Mouse (Mus musculus) liver, embryonic 13.5 days (tissue): ENCODE data around the gene Thada. TPM values are rescaled to one million over a fixed set of nuclear protein-coding genes. Genes with fewer than 3 reads are reported as not detected.
A peak's percentile ranks its signal among the peaks of the same experiment; 100 is the strongest.

Experiments
- ATAC-seq: fragments of 200-750 bp; cut with Nextera tagmentation; 2 replicates; pipeline ENCODE4 v1.8.0; 2017; ENCODE audit warnings: low read depth, mild to moderate bottlenecking, moderate number of reproducible peaks, moderate library complexity
- DNase-seq: peaks from one replicate; pipeline ENCODE4 v3.0.0; 2022
- H3K27ac ChIP-seq: fragments of 300-500 bp; sonication (generic); 2 replicates; pipeline ENCODE4 v1.5.1; 2015; ENCODE audit warnings: moderate library complexity, mild to moderate bottlenecking, inconsistent platforms
- H3K27me3 ChIP-seq: fragments of 300-500 bp; sonication (generic); 2 replicates; pipeline ENCODE4 v1.6.1; 2015; ENCODE audit warnings: mild to moderate bottlenecking, inconsistent platforms
- H3K36me3 ChIP-seq: fragments of 300-500 bp; sonication (generic); 2 replicates; pipeline ENCODE4 v1.6.1; 2015; ENCODE audit warnings: mild to moderate bottlenecking, inconsistent platforms
- H3K4me1 ChIP-seq: fragments of 300-500 bp; sonication (generic); replicated peaks from 2 replicates; pipeline ENCODE4 v1.6.1; 2015; ENCODE audit warnings: inconsistent platforms
- H3K4me2 ChIP-seq: fragments of 300-500 bp; sonication (generic); 2 replicates; pipeline ENCODE4 v1.6.1; 2015; ENCODE audit warnings: inconsistent platforms, mild to moderate bottlenecking, moderate library complexity
- H3K4me3 ChIP-seq: fragments of 300-500 bp; sonication (generic); replicated peaks from 2 replicates; pipeline ENCODE4 v1.5.1; 2015; ENCODE audit warnings: mild to moderate bottlenecking, inconsistent platforms
- H3K9ac ChIP-seq: fragments of 300-500 bp; sonication (generic); 2 replicates; pipeline ENCODE4 v1.6.1; 2015; ENCODE audit warnings: mild to moderate bottlenecking, inconsistent platforms
- H3K9me3 ChIP-seq: fragments of 300-500 bp; sonication (generic); replicated peaks from 2 replicates; pipeline ENCODE4 v1.6.1; 2016; ENCODE audit warnings: inconsistent platforms
- WGBS: fragments of 180-500 bp; shearing (Covaris S2); methylation state at CpG from one replicate; pipeline ENCODE4 v1.1.7; 2015; ENCODE audit not compliant: insufficient replicate concordance; 5-methylcytosine and 5-hydroxymethylcytosine counted together
- polyA plus RNA-seq: library from polyadenylated mRNA; unstranded; fragments of >200 nt; fragmentation: Nextera tagmentation; extraction: Ambion mirVana; gene quantifications from 2 replicates; pipeline ENCODE4 v1.2.1, GENCODE M21; 2015

The Thada gene
- polyA plus RNA-seq, 1 experiment from 2014 or later: 3.0 TPM

DNA sequence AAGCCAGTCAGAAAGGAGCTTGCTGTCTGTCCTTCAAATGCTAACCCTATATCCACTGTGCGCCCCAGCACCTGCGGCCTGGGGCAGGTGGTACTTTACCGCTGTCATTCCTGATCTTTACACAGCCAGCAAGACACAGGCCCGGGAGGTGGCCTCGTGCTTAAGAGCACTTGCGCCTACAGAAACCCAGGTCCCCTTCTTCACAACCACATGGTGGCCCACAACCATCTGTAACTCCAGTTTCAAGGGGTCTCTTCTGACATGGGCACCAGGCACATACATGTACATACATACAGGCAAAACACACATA is 311.0 kb downstream of the Thada start:
- no peak for ATAC-seq
- Histone ChIP-seq H3K4me2 (peak overlapping the region; percentile 50), H3K9ac (peak overlapping the region; percentile 72), H3K4me3 (no peak overlapping the region), H3K36me3 (no peaks in the 10 kb centered on the region), H3K27ac (peak overlapping the region; percentile 98), H3K27me3 (no peaks in the 10 kb centered on the region), H3K4me1 (peaks cover 96% of the 10 kb centered on the region), H3K9me3 (no peaks in the 10 kb centered on the region)
- no peak for DNase-seq
- WGBS: 81% methylated on average over 6 of the region's 6 CpGs

DNA sequence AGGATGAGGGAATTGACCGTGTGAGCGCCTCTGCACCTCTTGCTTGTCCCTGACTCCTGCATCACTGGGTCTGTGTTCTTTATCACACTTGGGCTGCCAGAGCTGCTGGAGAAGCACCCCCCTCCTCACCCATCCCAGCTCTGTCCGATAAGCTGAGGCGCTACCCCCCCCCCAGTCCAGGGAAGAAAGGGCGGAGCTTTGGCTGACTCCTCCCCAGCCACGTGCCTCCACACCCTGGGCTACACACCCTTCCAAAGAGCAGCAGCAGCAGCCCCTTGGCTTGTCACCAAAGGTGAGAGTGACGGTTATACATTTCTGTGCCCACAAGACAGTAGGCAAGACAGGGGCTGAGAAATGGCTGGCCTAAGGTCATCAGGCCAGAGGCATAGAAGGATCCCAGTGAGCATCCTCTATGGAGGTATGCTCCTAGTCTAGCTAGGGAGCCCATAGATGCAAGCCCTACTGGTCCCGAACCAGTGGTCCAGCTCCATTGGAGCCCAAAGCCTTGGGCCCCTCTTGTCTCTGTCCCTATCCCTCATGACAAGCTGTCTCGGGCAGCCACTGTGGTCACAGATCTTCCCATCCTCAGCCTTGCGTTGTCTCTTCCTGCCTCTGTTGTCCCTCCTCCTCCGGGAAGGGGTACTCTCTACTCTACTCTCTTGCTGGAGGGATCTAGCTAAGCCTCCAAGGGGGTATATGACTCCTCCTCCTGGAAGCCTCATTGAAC is 311.5 kb downstream of the Thada start:
- Histone ChIP-seq H3K9ac (peak overlapping the region; percentile 72), H3K4me2 (peak overlapping the region; percentile 50)
- WGBS: 33% methylated on average over 11 of the region's 11 CpGs

DNA sequence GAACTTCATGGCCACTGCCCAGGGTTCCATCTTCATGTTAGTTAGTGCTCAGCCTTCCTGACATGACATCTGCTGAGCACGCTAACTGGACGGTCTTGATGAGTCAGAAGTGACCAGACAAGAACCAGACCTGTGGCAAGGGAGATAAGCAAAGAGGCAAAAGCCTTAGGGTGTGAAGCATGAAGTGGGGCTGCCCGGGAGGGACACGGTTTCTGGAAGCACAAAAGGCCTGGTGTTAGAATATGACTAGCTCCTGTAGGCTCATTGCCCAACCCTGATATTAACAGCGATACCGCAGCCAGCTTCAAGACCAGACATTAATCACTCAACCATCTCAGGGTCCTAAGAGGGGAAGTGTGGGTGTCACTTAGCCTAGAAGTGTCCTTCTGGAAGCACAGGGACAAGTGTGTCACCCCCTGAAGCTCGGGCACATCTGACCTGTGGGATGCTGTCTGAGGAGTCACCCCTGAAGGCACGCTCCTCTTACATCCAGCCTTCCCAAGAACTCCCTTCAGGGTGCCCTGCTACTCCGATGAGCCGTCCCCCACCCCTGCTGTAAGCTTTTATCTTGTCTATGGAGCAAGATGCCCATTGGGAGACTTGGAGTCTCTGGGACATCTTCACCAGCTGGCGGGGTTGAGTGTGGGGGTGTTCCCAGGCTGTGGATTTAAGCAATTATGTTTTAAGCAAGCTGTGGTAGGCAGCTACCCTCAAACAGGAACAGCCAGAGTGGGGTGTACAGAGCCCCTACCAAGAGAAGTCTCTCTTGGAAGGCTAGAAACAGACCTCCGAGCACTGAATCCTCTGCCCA is 312.8 kb downstream of the Thada start:
- no peak overlapping the region for H3K4me3 ChIP-seq
- H3K36me3 ChIP-seq: no peaks in the 10 kb centered on the region
- H3K4me1 ChIP-seq: peaks cover 100% of the 10 kb centered on the region
- ATAC-seq: peak; percentile 81
- DNase-seq: peak; percentile 77
- H3K9ac ChIP-seq: peak overlapping the region; percentile 72
- peak overlapping the region; percentile 98 for H3K27ac ChIP-seq
- H3K4me2 ChIP-seq: peak overlapping the region; percentile 50
- H3K9me3 ChIP-seq: no peaks in the 10 kb centered on the region
- no peaks in the 10 kb centered on the region for H3K27me3 ChIP-seq
- 34% methylated on average over 12 of the region's 12 CpGs for WGBS

More for the DNA sequence above, 311.5 kb downstream of the Thada start:
- Histone ChIP-seq H3K4me3 (no peak overlapping the region), H3K4me1 (peaks cover 99% of the 10 kb centered on the region), H3K27ac (peak overlapping the region; percentile 98), H3K36me3 (no peaks in the 10 kb centered on the region), H3K9me3 (no peaks in the 10 kb centered on the region), H3K27me3 (no peaks in the 10 kb centered on the region)
- DNase-seq (peak; percentile 76), ATAC-seq (peak; percentile 66)

DNA sequence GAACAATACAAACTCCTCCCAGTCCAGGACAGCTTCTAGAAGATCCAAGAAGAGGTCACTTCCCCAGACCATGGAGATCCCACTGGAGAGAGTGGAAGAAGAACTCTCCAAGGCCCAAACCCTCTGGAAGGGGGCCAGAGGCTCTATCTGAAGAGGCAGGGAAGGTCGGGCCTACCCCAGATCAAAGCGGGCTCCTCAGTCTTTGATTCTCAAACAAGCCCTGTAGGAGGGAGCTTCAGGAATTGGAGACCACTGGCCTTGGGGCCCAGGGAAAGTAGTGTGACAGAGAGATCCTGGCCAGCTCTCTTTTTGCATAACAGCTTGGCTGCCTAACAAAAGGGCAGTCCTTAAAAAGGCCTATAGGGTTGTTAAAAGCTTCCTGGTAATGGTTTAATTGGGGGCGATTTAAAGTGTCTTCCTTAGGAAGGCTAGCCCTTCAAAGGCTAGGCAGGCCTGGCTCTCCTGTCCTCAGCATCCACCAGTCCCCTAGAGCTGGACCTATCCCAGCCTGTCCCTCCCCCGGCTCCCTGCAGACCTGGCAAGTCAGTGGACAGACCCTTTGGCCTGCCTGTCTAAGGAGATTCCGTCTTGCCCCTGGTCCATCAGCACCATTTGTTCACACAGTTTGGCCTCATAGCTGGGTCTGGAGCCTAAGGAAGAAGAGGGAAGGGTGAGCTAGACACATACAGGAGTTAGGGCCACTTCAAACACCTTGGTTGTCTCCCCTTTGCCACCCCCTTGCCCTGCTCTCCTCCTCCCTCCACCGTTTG is 313.6 kb downstream of the Thada start:
- Histone ChIP-seq H3K27me3 (no peaks in the 10 kb centered on the region), H3K4me3 (no peak overlapping the region), H3K27ac (peak overlapping the region; percentile 98), H3K9me3 (no peaks in the 10 kb centered on the region), H3K4me1 (peaks cover 100% of the 10 kb centered on the region), H3K36me3 (no peaks in the 10 kb centered on the region), H3K4me2 (peak overlapping the region; percentile 50), H3K9ac (peak overlapping the region; percentile 72)
- WGBS: 54% methylated on average over 6 of the region's 6 CpGs
- no peak for ATAC-seq
- DNase-seq: no peak

DNA sequence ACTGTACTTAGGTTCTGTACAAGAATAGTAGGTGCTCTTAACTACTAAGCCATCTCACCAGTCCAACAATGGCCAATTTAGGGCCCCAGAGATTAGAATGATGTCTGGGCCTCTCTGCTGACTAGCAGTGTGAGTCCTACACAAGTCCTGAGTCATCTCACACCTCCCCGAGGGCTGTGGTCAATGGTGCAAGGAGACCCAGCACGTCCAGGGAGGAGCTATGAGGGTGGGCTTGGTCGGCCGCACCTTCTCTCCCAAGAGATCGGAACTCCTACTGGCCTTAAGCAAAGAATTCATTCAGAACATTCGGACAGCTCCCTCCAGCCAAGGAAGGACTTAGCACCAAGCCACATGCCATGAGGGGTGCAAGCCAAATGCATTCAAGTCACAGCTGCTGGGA is 314.7 kb downstream of the Thada start:
- Histone ChIP-seq H3K4me3 (no peak overlapping the region), H3K9ac (peak overlapping the region; percentile 47), H3K4me2 (0 out of 2 replicates have a peak overlapping the region, but pooled peaks have one; percentile 15), H3K36me3 (no peaks in the 10 kb centered on the region), H3K4me1 (peaks cover 100% of the 10 kb centered on the region), H3K9me3 (no peaks in the 10 kb centered on the region), H3K27me3 (no peaks in the 10 kb centered on the region), H3K27ac (peak overlapping the region; percentile 98)
- 58% methylated on average over 6 of the region's 6 CpGs for WGBS
- DNase-seq: no peak
- no peak for ATAC-seq

DNA sequence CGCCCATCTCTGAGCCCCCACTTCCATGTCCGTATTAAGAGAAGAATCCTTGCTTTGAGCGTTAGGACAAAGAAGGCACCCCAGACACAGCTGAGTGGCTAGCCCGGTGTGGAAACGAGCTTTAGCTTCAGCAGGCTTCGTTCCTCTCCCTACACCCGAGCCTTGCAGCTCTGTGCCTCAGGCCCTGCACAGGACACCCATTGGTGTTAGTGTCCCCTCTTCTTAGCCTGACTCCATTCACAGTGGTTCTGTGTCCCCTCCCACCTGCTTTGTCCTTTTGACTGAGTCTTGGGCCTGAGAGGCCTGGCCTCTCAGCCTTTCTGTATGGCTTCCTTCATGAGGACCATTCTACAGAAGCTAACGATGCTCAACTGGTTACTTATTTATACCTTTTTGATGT is 315.7 kb downstream of the Thada start:
- no peak overlapping the region for H3K4me3 ChIP-seq
- no peak overlapping the region for H3K4me2 ChIP-seq
- peaks cover 100% of the 10 kb centered on the region for H3K4me1 ChIP-seq
- H3K27me3 ChIP-seq: no peaks in the 10 kb centered on the region
- H3K9me3 ChIP-seq: no peaks in the 10 kb centered on the region
- WGBS: 85% methylated on average over 8 of the region's 8 CpGs
- peak overlapping the region; percentile 8; the same call in 1 of the 2 replicates for H3K9ac ChIP-seq
- DNase-seq (no peak), ATAC-seq (no peak)
- H3K36me3 ChIP-seq: no peaks in the 10 kb centered on the region
- peak overlapping the region; percentile 98 for H3K27ac ChIP-seq

DNA sequence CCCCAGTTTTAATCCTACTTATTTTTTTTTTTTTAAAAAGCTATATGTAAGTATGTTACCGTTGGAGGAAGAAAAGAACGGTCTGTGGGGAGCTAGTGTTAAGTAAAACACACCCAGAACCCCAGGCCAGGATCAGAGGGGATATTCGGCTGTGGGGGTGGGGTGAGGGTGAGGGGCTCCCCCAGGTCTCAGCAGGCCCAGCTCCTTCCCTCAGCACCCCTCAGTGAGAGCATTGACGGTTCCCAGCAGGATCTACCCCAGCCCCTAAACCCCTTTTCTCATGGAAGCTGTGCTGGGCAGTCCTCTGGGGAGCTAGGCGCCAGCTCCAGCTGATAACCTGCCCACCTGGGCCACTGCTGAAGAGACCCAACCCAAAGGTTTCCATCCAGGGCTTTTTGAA is 316.4 kb downstream of the Thada start:
- Histone ChIP-seq H3K4me3 (no peak overlapping the region), H3K27ac (peak overlapping the region; percentile 98), H3K9ac (peak overlapping the region; percentile 74), H3K27me3 (no peaks in the 10 kb centered on the region), H3K9me3 (no peaks in the 10 kb centered on the region), H3K4me1 (peaks cover 100% of the 10 kb centered on the region), H3K4me2 (peak overlapping the region; percentile 17; the same call in 1 of the 2 replicates), H3K36me3 (no peaks in the 10 kb centered on the region)
- ATAC-seq: no peak
- WGBS: 64% methylated on average over 5 of the region's 5 CpGs
- DNase-seq: no peak

DNA sequence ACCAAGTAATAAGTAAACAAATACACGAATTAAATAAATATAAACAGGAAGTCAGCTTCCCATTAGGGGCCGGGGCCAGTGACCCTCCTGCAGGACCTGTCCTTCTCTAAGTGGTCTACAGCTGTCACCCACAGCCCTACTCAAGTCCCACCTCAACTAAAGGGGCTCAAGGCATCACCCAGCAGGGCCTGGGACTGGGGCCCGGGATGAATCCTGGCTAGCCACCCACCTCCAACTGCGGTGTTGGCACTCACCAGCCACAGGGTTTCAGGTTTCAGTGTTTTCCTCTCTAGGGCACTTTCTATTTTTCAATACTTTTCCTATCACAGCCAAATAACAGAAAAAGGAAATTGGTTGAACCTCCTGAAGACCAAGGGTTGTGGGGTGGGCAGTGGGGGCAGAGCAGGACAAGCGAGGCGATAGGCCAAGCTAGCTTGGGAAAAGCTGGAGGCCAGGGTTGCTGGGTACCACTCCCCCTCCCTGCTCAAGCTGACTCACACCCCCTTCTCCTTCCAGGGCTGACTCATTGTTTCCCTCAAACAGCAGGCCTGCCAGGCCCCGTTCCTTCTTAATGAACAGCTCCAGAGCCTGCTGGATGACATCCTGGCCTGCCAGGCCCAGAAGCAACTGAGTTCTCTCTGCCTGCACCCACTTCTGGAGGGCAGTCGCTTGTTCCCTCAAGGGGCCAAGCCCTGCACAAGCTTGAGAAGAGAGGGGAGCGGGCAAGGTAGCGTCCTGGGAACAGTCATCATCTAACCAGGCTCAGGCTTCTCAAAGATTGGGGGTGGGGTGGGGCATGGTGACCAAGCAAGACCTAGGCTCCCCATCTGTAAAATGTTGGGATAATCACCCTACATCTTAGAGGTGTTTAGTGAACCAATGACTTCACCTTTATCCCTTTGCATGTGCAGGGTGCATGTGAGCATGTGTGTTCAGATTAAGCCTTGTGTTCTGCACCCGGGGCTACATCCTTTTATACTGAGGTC is 317.2 kb downstream of the Thada start:
- Histone ChIP-seq H3K9ac (peak overlapping the region; percentile 74), H3K4me2 (peak overlapping the region; percentile 75), H3K27me3 (no peaks in the 10 kb centered on the region), H3K9me3 (no peaks in the 10 kb centered on the region), H3K4me1 (peaks cover 100% of the 10 kb centered on the region), H3K4me3 (no peak overlapping the region), H3K36me3 (no peaks in the 10 kb centered on the region), H3K27ac (peak overlapping the region; percentile 98)
- DNase-seq (peak; percentile 72), ATAC-seq (peak; percentile 25)
- WGBS: 38% methylated on average over 11 of the region's 11 CpGs

DNA sequence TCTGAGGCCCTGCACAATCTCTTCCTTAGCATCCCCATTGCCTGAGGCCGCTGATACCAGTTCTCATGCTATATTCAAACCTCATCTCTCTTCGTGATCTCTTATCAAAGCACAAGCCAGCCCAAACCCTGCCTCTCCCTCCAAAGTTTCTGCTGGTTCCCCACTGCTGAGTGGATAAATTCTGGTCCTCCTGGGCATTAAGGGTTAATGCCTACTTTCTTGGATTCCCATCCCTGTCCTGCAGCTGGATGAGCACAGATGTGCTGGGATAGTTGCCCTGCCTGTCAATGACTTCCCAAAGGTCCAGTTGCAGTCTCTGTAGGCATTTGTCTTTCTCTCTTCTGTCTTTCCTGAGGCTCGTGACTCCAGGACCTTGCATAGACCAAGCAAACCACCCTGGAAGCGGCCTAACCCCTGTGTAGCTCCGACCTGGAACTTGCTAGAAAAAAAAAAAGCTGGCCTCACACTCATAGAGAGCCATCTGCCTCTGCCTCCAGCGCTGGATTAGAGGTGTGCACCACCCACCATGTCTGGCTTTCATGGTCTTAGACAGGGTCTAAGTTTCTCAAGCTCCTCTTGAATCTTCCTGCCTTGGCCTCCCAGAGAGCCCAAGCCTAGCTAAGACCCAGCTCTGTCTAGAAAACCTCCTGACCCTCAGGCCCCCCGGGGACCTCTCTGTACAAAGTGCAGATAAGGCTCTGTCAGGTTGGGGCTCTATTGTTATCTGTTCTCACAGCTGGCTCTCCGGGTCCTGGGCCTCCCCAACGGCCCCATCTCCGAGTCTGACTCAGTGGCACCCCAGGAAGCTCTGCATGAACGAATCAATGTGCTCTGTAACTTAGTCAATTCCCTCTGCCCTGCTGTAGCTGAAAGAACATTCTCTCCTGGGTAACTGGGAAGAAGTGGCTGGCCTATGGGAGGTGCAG is 318.6 kb downstream of the Thada start:
- Histone ChIP-seq H3K27me3 (no peaks in the 10 kb centered on the region), H3K36me3 (no peaks in the 10 kb centered on the region), H3K9ac (peak overlapping the region; percentile 74), H3K4me1 (peaks cover 100% of the 10 kb centered on the region), H3K4me2 (peak overlapping the region; percentile 75), H3K27ac (peak overlapping the region; percentile 98), H3K4me3 (peak overlapping the region; percentile 39), H3K9me3 (no peaks in the 10 kb centered on the region)
- peak; percentile 86 for ATAC-seq
- DNase-seq: peak; percentile 89
- WGBS: 14% methylated on average over 11 of the region's 11 CpGs
